Mouse (Mus musculus): ENCODE measurements around the gene Olfr1393. TPM values are rescaled to one million over a fixed set of nuclear protein-coding genes. Genes with fewer than 3 reads are reported as not detected.

Gene Olfr1393
- polyA plus RNA-seq, 1 experiment: 0.08 TPM

GRCm38 (mm10) chr11:49259296-49259695 lies 18.8 kb upstream of the Olfr1393 start:
- no peaks in the 10 kb centered on the region for H3K27me3 ChIP-seq (ENCODE audit: control insufficient read depth, insufficient read depth, low read length)
- no peak overlapping the region for H3K27ac ChIP-seq (ENCODE audit: insufficient read depth, low read length)

DNA sequence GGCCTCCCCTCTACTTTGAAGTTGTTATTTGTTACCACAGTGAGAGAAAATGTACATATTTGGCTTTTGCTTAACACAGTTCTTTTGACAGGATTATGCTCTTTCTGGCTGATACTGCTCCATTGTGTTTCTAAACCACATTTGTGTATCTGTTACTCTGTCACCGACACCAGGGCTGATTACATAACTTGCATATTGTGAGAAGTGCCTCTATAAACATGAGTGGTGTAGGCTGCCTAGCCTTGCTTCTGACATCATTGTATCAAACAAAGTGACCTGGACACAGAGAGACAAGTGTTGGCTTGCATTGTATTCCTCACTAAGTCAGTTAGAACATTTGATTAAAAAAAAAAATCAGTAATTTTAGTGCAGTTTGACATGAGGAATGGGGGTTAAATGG lies 18.3 kb upstream of the Olfr1393 start:
- 0 out of 2 replicates have a peak, but pooled peaks cover 5% of the 10 kb centered on the region for H3K4me1 ChIP-seq (ENCODE audit: control insufficient read depth, insufficient read depth, low read length)
- no peak for DNase-seq
- 71% methylated on average over 1 of the region's 1 CpGs for WGBS
- no peak for TF ChIP-seq POLR2A (IDR thresholded peaks at IDR 0.05; ENCODE audit: borderline replicate concordance, insufficient read depth, low read length)
- no peak for TF ChIP-seq CTCF (IDR thresholded peaks at IDR 0.05; ENCODE audit: borderline replicate concordance, insufficient read depth, low read depth, low read length)
- no peak overlapping the region for H3K27ac ChIP-seq (ENCODE audit: insufficient read depth, low read length)
- H3K27me3 ChIP-seq (ENCODE audit: control insufficient read depth, insufficient read depth, low read length): no peaks in the 10 kb centered on the region
- no peak overlapping the region for H3K4me3 ChIP-seq (replicated peaks; ENCODE audit: insufficient read depth, low read depth, low read length)

More at GRCm38 (mm10) chr11:49259296-49259695, 18.8 kb upstream of the Olfr1393 start:
- Histone ChIP-seq H3K4me3 (replicated peaks; ENCODE audit: insufficient read depth, low read depth, low read length) (no peak overlapping the region), H3K4me1 (ENCODE audit: control insufficient read depth, insufficient read depth, low read length) (0 out of 2 replicates have a peak, but pooled peaks cover 5% of the 10 kb centered on the region)
- TF ChIP-seq CTCF (IDR thresholded peaks at IDR 0.05; ENCODE audit: borderline replicate concordance, insufficient read depth, low read depth, low read length) (no peak), POLR2A (IDR thresholded peaks at IDR 0.05; ENCODE audit: borderline replicate concordance, insufficient read depth, low read length) (no peak)
- no peak for DNase-seq
- 93% methylated on average over 2 of the region's 2 CpGs for WGBS

DNA sequence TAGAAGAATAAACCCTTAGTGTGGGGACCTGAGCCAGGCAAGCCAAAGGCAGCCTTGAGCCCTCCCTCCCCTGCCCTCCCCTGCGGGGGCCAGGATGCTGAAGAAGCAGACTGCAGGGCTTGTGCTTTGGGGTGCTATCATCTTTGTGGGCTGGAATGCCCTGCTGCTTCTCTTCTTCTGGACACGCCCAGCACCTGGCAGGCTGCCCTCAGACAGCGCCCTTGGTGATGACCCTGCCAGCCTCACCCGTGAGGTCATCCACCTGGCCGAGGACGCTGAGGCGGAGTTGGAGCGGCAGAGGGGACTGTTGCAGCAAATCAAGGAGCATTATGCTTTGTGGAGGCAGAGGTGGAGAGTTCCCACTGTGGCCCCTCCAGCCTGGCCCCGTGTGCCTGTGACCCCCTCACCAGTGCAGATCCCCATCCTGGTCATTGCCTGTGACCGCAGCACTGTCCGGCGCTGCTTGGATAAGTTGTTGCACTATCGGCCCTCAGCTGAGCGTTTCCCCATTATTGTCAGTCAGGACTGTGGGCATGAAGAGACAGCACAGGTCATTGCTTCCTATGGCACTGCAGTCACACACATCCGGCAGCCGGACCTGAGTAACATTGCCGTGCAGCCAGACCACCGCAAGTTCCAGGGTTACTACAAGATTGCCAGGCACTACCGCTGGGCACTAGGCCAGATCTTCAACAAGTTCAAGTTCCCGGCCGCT lies 17.3 kb upstream of the Olfr1393 start:
- no peaks in the 10 kb centered on the region for H3K27me3 ChIP-seq (ENCODE audit: control insufficient read depth, insufficient read depth, low read length)
- H3K4me1 ChIP-seq (ENCODE audit: control insufficient read depth, insufficient read depth, low read length): 0 out of 2 replicates have a peak, but pooled peaks cover 5% of the 10 kb centered on the region
- no peak for DNase-seq
- H3K4me3 ChIP-seq (replicated peaks; ENCODE audit: insufficient read depth, low read depth, low read length): no peak overlapping the region
- H3K27ac ChIP-seq (ENCODE audit: insufficient read depth, low read length): no peak overlapping the region
- WGBS: 66% methylated on average over 21 of the region's 21 CpGs
- no peak for TF ChIP-seq CTCF (IDR thresholded peaks at IDR 0.05; ENCODE audit: borderline replicate concordance, insufficient read depth, low read depth, low read length)
- TF ChIP-seq POLR2A (IDR thresholded peaks at IDR 0.05; ENCODE audit: borderline replicate concordance, insufficient read depth, low read length): no peak

- TF ChIP-seq POLR2A (IDR thresholded peaks at IDR 0.05; ENCODE audit: borderline replicate concordance, insufficient read depth, low read length): no peak
- no peak for TF ChIP-seq CTCF (IDR thresholded peaks at IDR 0.05; ENCODE audit: borderline replicate concordance, insufficient read depth, low read depth, low read length)
- H3K4me3 ChIP-seq (replicated peaks; ENCODE audit: insufficient read depth, low read depth, low read length): no peak overlapping the region
- H3K27ac ChIP-seq (ENCODE audit: insufficient read depth, low read length): no peak overlapping the region
- WGBS: 75% methylated on average over 14 of the region's 14 CpGs
- DNase-seq: no peak
- 0 out of 2 replicates have a peak, but pooled peaks cover 5% of the 10 kb centered on the region for H3K4me1 ChIP-seq (ENCODE audit: control insufficient read depth, insufficient read depth, low read length)
- no peaks in the 10 kb centered on the region for H3K27me3 ChIP-seq (ENCODE audit: control insufficient read depth, insufficient read depth, low read length)
Observed at GRCm38 (mm10) chr11:49261313-49261855, 16.7 kb upstream of the Olfr1393 start.

DNA sequence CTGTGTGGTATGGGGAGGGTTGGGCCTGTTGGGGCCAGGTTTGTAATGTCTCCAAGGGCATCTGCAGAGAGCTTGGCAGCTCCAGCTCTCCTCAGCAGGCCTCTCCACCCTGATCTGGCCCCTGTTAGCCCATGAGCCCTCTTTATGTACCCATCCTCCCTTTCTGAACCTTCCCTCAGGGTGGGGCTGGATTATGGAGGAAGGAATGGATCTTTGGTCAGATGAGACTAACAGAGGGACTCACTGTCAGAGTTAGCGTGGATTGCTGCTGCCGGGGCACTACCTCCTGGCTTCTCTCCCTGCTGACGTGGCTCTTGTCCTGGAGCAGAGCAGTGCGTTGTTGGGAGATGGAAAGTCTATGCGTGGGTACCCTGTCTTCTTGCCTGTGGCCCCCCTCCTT lies 15.8 kb upstream of the Olfr1393 start:
- no peak overlapping the region for H3K27ac ChIP-seq (ENCODE audit: insufficient read depth, low read length)
- DNase-seq: no peak
- no peak for TF ChIP-seq POLR2A (IDR thresholded peaks at IDR 0.05; ENCODE audit: borderline replicate concordance, insufficient read depth, low read length)
- TF ChIP-seq CTCF (IDR thresholded peaks at IDR 0.05; ENCODE audit: borderline replicate concordance, insufficient read depth, low read depth, low read length): no peak

DNA sequence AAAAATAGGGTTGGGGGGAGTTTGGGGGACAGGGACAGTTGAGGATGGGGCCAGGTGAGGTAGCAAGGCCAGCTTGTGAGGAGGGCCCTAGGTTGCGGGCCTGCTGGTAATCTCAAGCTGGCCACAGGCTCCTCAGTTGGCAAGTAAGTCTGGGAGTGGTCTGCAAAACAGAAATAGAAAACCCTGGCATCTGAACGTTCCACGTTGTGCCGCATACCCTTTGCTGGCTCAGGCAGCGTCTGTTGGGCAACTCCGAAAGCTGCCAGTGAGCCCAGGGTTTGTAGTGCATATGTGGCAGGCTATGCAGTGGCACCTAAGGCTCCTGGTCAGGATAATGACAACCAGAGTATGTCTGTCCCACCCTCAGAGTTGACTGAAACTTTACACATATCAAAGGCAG lies 15.0 kb upstream of the Olfr1393 start:
- Histone ChIP-seq H3K27ac (ENCODE audit: insufficient read depth, low read length) (no peak overlapping the region), H3K4me1 (ENCODE audit: control insufficient read depth, insufficient read depth, low read length) (0 out of 2 replicates have a peak, but pooled peaks cover 5% of the 10 kb centered on the region), H3K4me3 (replicated peaks; ENCODE audit: insufficient read depth, low read depth, low read length) (no peak overlapping the region), H3K27me3 (ENCODE audit: control insufficient read depth, insufficient read depth, low read length) (no peaks in the 10 kb centered on the region)
- no peak for DNase-seq
- TF ChIP-seq CTCF (IDR thresholded peaks at IDR 0.05; ENCODE audit: borderline replicate concordance, insufficient read depth, low read depth, low read length) (no peak), POLR2A (IDR thresholded peaks at IDR 0.05; ENCODE audit: borderline replicate concordance, insufficient read depth, low read length) (no peak)
- 46% methylated on average over 6 of the region's 6 CpGs for WGBS

More for the DNA sequence above, 15.8 kb upstream of the Olfr1393 start:
- Histone ChIP-seq H3K4me3 (replicated peaks; ENCODE audit: insufficient read depth, low read depth, low read length) (no peak overlapping the region), H3K27me3 (ENCODE audit: control insufficient read depth, insufficient read depth, low read length) (no peaks in the 10 kb centered on the region), H3K4me1 (ENCODE audit: control insufficient read depth, insufficient read depth, low read length) (0 out of 2 replicates have a peak, but pooled peaks cover 5% of the 10 kb centered on the region)
- WGBS: 59% methylated on average over 5 of the region's 5 CpGs

GRCm38 (mm10) chr11:49264081-49264480 lies 14.0 kb upstream of the Olfr1393 start:
- 89% methylated on average over 7 of the region's 7 CpGs for WGBS
- H3K4me1 ChIP-seq (ENCODE audit: control insufficient read depth, insufficient read depth, low read length): 0 out of 2 replicates have a peak, but pooled peaks cover 5% of the 10 kb centered on the region

GRCm38 (mm10) chr11:49264622-49265021 lies 13.5 kb upstream of the Olfr1393 start:
- 78% methylated on average over 11 of the region's 11 CpGs for WGBS
- Histone ChIP-seq H3K27ac (ENCODE audit: insufficient read depth, low read length) (no peak overlapping the region), H3K27me3 (ENCODE audit: control insufficient read depth, insufficient read depth, low read length) (no peaks in the 10 kb centered on the region), H3K4me3 (replicated peaks; ENCODE audit: insufficient read depth, low read depth, low read length) (no peak overlapping the region), H3K4me1 (ENCODE audit: control insufficient read depth, insufficient read depth, low read length) (0 out of 2 replicates have a peak, but pooled peaks cover 5% of the 10 kb centered on the region)
- DNase-seq: no peak
- TF ChIP-seq POLR2A (IDR thresholded peaks at IDR 0.05; ENCODE audit: borderline replicate concordance, insufficient read depth, low read length) (no peak), CTCF (IDR thresholded peaks at IDR 0.05; ENCODE audit: borderline replicate concordance, insufficient read depth, low read depth, low read length) (no peak)

More at GRCm38 (mm10) chr11:49264081-49264480, 14.0 kb upstream of the Olfr1393 start:
- TF ChIP-seq POLR2A (IDR thresholded peaks at IDR 0.05; ENCODE audit: borderline replicate concordance, insufficient read depth, low read length) (no peak), CTCF (IDR thresholded peaks at IDR 0.05; ENCODE audit: borderline replicate concordance, insufficient read depth, low read depth, low read length) (no peak)
- Histone ChIP-seq H3K27me3 (ENCODE audit: control insufficient read depth, insufficient read depth, low read length) (no peaks in the 10 kb centered on the region), H3K27ac (ENCODE audit: insufficient read depth, low read length) (no peak overlapping the region), H3K4me3 (replicated peaks; ENCODE audit: insufficient read depth, low read depth, low read length) (no peak overlapping the region)
- DNase-seq: no peak

All from cerebellum, adult 2 months (tissue).